Mouse (Mus musculus): ENCODE measurements around the gene Cldn13. TPM values are rescaled to one million over a fixed set of nuclear protein-coding genes. Genes with fewer than 3 reads are reported as not detected.
"Not testable (repeated sequence)": the region's sequence is repeated elsewhere in the genome, so short reads cannot be mapped to it uniquely, and the experiment has no call there.

Cldn13 gene
- polyA plus RNA-seq, 1 experiment: not detected

- no peak within 1 kb of the TSS for H3K27ac ChIP-seq (ENCODE audit: insufficient read depth, low read length)
- H3K4me1 ChIP-seq (ENCODE audit: control insufficient read depth, insufficient read depth, low read length): no peaks in the 10 kb centered on the region
- TF ChIP-seq CTCF (IDR thresholded peaks at IDR 0.05; ENCODE audit: extremely low read depth, insufficient read depth, low read length): no peak
- TF ChIP-seq POLR2A (IDR thresholded peaks at IDR 0.05; ENCODE audit: extremely low read depth, insufficient read depth, low read length): no peak
- H3K4me3 ChIP-seq (ENCODE audit: insufficient read depth, low read length): no peak within 1 kb of the TSS
Measured at GRCm38 (mm10) chr5:134946857-134947255, 31.5 kb upstream of the Cldn13 start, which contains the start of gene Cldn4. Gene Cldn4 (minus strand): TSS chr5:134946934.

GRCm38 (mm10) chr5:134946063-134946856 is 30.9 kb upstream of the Cldn13 start:
- Histone ChIP-seq H3K4me1 (ENCODE audit: control insufficient read depth, insufficient read depth, low read length) (no peaks in the 10 kb centered on the region), H3K4me3 (ENCODE audit: insufficient read depth, low read length) (no peak overlapping the region), H3K27ac (ENCODE audit: insufficient read depth, low read length) (no peak overlapping the region)
- no peak for TF ChIP-seq CTCF (IDR thresholded peaks at IDR 0.05; ENCODE audit: extremely low read depth, insufficient read depth, low read length)
- no peak for TF ChIP-seq POLR2A (IDR thresholded peaks at IDR 0.05; ENCODE audit: extremely low read depth, insufficient read depth, low read length)

DNA sequence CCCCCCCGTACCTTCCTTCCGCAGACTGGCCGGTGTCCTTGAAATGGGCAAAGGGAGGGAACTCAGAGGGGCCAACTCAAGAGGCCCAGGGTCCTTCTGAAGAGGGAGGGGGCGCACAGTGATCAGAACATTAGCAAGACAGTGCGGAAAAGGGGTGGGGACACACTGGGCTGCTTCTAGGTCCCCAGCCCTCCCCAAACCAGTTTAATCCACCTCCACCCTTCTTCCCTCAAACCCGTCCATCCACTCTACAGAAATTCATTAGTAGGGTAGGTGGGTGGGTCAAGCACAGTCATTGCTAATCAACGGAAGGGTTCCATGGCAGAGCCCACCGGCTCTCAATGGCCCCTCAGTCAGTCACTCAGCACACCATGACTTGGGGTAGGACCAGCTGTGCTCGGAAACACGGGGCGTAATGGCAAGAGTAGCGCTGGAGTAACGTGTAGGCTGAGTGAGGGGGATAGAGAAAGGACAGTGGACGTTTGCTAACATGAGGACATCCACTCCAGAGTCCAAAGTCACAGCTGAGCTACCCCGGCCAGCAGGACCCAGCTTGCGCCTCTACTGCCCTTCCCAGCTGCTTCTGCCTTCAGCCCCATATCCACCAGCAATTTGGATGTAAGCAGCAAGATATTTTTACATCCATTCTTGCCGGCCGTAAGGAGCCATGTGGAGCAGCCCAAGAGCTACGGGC is 30.1 kb upstream of the Cldn13 start:
- H3K4me3 ChIP-seq (ENCODE audit: insufficient read depth, low read length): no peak overlapping the region
- TF ChIP-seq POLR2A (IDR thresholded peaks at IDR 0.05; ENCODE audit: extremely low read depth, insufficient read depth, low read length) (no peak), CTCF (IDR thresholded peaks at IDR 0.05; ENCODE audit: extremely low read depth, insufficient read depth, low read length) (no peak)
- no peaks in the 10 kb centered on the region for H3K4me1 ChIP-seq (ENCODE audit: control insufficient read depth, insufficient read depth, low read length)
- H3K27ac ChIP-seq (ENCODE audit: insufficient read depth, low read length): no peak overlapping the region

DNA sequence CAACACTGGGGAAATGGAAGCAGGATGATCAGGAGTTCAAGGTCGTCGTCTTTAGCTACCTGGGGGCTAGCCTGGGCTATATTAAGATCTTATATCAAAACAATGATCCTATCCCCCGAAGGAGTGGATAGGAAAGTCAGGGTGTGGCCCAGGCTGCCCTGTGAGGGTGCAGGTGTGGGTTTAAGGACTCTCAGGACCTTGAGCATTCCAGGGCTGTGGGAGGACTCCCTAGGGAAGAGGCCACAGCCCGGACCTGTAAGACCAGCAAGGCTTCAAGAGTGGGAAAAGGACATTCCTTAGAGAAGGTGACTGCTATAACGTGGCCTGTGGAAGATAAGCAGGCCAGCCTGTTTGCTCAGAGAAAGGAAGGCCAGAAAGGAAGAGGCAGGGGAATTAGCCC is 28.9 kb upstream of the Cldn13 start:
- TF ChIP-seq POLR2A (IDR thresholded peaks at IDR 0.05; ENCODE audit: extremely low read depth, insufficient read depth, low read length): no peak
- TF ChIP-seq CTCF (IDR thresholded peaks at IDR 0.05; ENCODE audit: extremely low read depth, insufficient read depth, low read length): no peak
- Histone ChIP-seq H3K27ac (ENCODE audit: insufficient read depth, low read length) (no peak overlapping the region), H3K4me3 (ENCODE audit: insufficient read depth, low read length) (no peak overlapping the region)

DNA sequence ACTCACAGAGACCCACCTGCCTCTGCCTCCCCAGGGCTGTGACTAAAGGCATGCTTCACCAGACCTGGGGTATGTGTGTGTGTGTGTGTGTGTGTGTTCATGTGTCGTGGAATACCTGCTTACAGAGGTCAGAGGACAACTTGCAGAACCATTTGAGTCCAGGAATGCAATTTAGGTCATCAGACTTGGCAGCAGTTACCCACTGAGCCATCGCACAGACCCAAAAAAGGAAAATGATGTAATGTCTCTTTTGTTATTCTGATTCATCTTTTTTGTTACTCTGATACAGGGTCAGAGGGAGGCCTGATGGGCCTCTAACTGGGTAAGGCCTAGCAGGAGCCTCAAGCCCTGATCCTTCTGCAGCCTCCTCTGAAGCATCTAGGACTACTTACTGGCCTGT is 27.4 kb upstream of the Cldn13 start:
- H3K4me3 ChIP-seq (ENCODE audit: insufficient read depth, low read length): no peak overlapping the region
- no peaks in the 10 kb centered on the region for H3K4me1 ChIP-seq (ENCODE audit: control insufficient read depth, insufficient read depth, low read length)
- H3K27ac ChIP-seq (ENCODE audit: insufficient read depth, low read length): no peak overlapping the region
- no peak for TF ChIP-seq CTCF (IDR thresholded peaks at IDR 0.05; ENCODE audit: extremely low read depth, insufficient read depth, low read length)
- no peak for TF ChIP-seq POLR2A (IDR thresholded peaks at IDR 0.05; ENCODE audit: extremely low read depth, insufficient read depth, low read length)

More for the DNA sequence above, 28.9 kb upstream of the Cldn13 start:
- no peaks in the 10 kb centered on the region for H3K4me1 ChIP-seq (ENCODE audit: control insufficient read depth, insufficient read depth, low read length)

DNA sequence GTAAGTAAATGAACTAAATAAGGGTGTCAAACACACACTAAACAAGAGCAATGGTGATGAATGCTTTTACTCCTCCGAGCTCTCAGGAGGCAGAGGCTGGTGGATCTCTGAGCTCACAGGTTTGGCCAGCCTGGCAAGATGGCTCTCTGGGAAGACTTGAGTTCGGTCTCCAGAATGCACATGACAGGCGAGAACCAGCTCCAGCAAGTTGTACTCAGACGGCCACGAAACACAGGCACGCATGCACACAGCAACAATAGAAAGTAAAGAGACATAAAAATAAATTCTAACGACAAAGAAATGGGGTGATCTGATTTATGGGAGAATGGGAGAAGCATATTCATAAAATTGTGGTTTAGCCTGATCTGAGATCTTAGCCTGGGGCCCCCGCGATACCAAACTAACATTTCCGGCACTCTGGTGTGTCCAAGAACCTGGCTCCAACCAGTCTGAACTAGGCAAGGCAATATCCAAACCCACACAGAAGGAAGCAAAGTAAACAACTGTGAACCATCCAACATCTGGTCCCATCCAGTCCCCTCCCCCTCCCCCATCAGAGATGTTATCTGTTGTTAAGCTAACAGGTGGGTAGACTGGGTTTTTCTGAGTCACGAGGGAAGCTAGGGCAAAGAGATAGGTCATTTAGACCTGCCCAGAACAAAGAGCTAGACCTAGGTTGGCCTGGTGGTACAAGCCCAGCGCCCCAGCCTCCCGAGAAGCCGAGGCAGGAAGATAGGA is 26.3 kb upstream of the Cldn13 start:
- H3K4me1 ChIP-seq (ENCODE audit: control insufficient read depth, insufficient read depth, low read length): no peaks in the 10 kb centered on the region
- TF ChIP-seq POLR2A (IDR thresholded peaks at IDR 0.05; ENCODE audit: extremely low read depth, insufficient read depth, low read length) (no peak), CTCF (IDR thresholded peaks at IDR 0.05; ENCODE audit: extremely low read depth, insufficient read depth, low read length) (no peak)
- H3K27ac ChIP-seq (ENCODE audit: insufficient read depth, low read length): no peak overlapping the region
- H3K4me3 ChIP-seq (ENCODE audit: insufficient read depth, low read length): no peak overlapping the region

GRCm38 (mm10) chr5:134939554-134939953 is 24.2 kb upstream of the Cldn13 start:
- H3K27ac ChIP-seq (ENCODE audit: insufficient read depth, low read length); H3K4me1 ChIP-seq (ENCODE audit: control insufficient read depth, insufficient read depth, low read length); H3K4me3 ChIP-seq (ENCODE audit: insufficient read depth, low read length): not testable (repeated sequence)

- no peaks in the 10 kb centered on the region for H3K4me1 ChIP-seq (ENCODE audit: control insufficient read depth, insufficient read depth, low read length)
- H3K4me3 ChIP-seq (ENCODE audit: insufficient read depth, low read length): no peak overlapping the region
- TF ChIP-seq POLR2A (IDR thresholded peaks at IDR 0.05; ENCODE audit: extremely low read depth, insufficient read depth, low read length) (no peak), CTCF (IDR thresholded peaks at IDR 0.05; ENCODE audit: extremely low read depth, insufficient read depth, low read length) (no peak)
- H3K27ac ChIP-seq (ENCODE audit: insufficient read depth, low read length): no peak overlapping the region
Measured at GRCm38 (mm10) chr5:134939069-134939468, 23.7 kb upstream of the Cldn13 start.

DNA sequence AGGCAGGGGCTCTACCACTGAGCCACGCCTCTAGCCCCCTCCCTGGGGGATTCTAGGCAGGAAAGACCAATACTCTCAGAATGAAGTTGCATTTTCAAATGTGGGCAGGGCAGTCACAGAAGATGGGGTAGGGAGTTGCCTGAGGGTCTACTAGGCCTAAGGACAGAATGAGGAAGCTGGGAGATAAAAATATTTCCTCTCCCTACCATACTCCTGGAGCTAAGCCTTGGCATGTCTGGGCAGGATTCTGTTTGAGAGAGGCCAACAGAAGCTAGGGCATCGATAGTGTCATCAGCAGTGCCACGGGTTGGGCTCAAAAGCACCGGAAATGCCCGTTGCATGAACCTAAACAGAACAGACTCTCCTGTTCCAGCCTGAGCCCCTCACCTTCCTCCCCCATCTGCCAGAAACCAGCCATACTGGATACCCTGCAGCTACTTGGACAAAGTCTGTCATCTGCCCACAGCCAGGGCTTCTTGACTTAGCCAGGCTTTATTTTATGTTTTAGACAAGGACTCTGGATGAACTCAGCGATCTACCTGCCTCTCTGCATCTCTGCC is 21.4 kb upstream of the Cldn13 start:
- H3K27ac ChIP-seq (ENCODE audit: insufficient read depth, low read length): no peak overlapping the region
- TF ChIP-seq CTCF (IDR thresholded peaks at IDR 0.05; ENCODE audit: extremely low read depth, insufficient read depth, low read length): no peak
- H3K4me1 ChIP-seq (ENCODE audit: control insufficient read depth, insufficient read depth, low read length): no peaks in the 10 kb centered on the region
- no peak overlapping the region for H3K4me3 ChIP-seq (ENCODE audit: insufficient read depth, low read length)

Measured in cortical plate, adult 2 months (tissue).